ENCODE assay signal across 8 mouse cellular contexts in genomic region chr19:6376255-6376564, GRCm38 (mm10). TPM values are rescaled to one million over a fixed set of nuclear protein-coding genes. Genes with fewer than 3 reads are reported as not detected.
DNase-seq lines count a peak whose midpoint lies in the region; ATAC-seq and TF ChIP-seq lines count a peak whose summit lies in the region.

No protein-coding gene starts in this region.

- peaks cover 14% of the 10 kb centered on the region; the same call in 1 of the 2 replicates for H3K4me1 ChIP-seq in forebrain, embryonic 12.5 days
- H3K4me1 ChIP-seq in forebrain, embryonic 15.5 days = 0 out of 2 replicates have a peak, but pooled peaks cover 6% of the 10 kb centered on the region
- H3K4me1 ChIP-seq in liver, embryonic 11.5 days (replicated peaks; ENCODE audit: control insufficient read depth, insufficient read depth, low read length) = no peaks in the 10 kb centered on the region; the same call in 1 of the 2 replicates
- H3K4me1 ChIP-seq in MEL (ENCODE audit: control insufficient read depth in 1 of 2, insufficient read depth in 2 of 2, low read length in 2 of 2) = no peaks in the 10 kb centered on the region
- H3K4me1 ChIP-seq in liver, postnatal 0 days (ENCODE audit: insufficient read depth) = no peaks in the 10 kb centered on the region

- no peak for TF ChIP-seq EP300 in MEL (IDR thresholded peaks at IDR 0.05; ENCODE audit: low read depth in 1 of 2, low read length in 2 of 2)
- TF ChIP-seq EP300 in liver, postnatal 0 days (IDR thresholded peaks at IDR 0.05; ENCODE audit: low read depth) = no peak

- no peak for TF ChIP-seq RAD21 in MEL (IDR thresholded peaks at IDR 0.05; ENCODE audit: low read depth, low read length)

- 70% methylated on average over 14 of the region's 14 CpGs for WGBS in forebrain, embryonic 12.5 days
- WGBS in forebrain, embryonic 15.5 days = 77% methylated on average over 14 of the region's 14 CpGs
- 79% methylated on average over 14 of the region's 14 CpGs for WGBS in liver, embryonic 11.5 days
- WGBS in liver, postnatal 0 days (ENCODE audit: insufficient replicate concordance) = 83% methylated on average over 14 of the region's 14 CpGs

- TF ChIP-seq CTCF in MEL (IDR thresholded peaks at IDR 0.05 in 2 of 3, conservative IDR thresholded peaks at IDR 0.05 in 1 of 3; ENCODE audit: control insufficient read depth in 1 of 3, insufficient read depth in 1 of 3, low read depth in 2 of 3, low read length in 3 of 3, poor library complexity in 1 of 3, severe bottlenecking in 1 of 3) = peak; percentile 51 to 78 (median 54)
- peak; percentile 74 for TF ChIP-seq CTCF in liver, postnatal 0 days (IDR thresholded peaks at IDR 0.05; ENCODE audit: low read depth)

- no peak overlapping the region for H3K27ac ChIP-seq in forebrain, embryonic 12.5 days
- no peak overlapping the region for H3K27ac ChIP-seq in forebrain, embryonic 15.5 days (replicated peaks)
- H3K27ac ChIP-seq in liver, embryonic 11.5 days (ENCODE audit: low read depth, low read length) = no peak overlapping the region
- no peak overlapping the region for H3K27ac ChIP-seq in MEL (ENCODE audit: control insufficient read depth, low read depth, low read length)
- H3K27ac ChIP-seq in liver, postnatal 0 days (ENCODE audit: low read depth) = no peak overlapping the region

- peak; percentile 55 for DNase-seq in liver
- no peak for DNase-seq in liver, embryonic 11.5 days (ENCODE audit: low spot score)
- no peak for DNase-seq in MEL (ENCODE audit: low read depth, low spot score)
- DNase-seq in liver, postnatal 0 days = peak; percentile 72
- DNase-seq in frontal cortex, postnatal 36 days (ENCODE audit: low spot score in 2 of 2) = no peak

- peaks cover 86% of the 10 kb centered on the region for H3K36me3 ChIP-seq in forebrain, embryonic 12.5 days (replicated peaks)
- H3K36me3 ChIP-seq in forebrain, embryonic 15.5 days = peaks cover 76% of the 10 kb centered on the region
- H3K36me3 ChIP-seq in liver, embryonic 11.5 days (ENCODE audit: control insufficient read depth, insufficient read depth, low read length) = peaks cover 71% of the 10 kb centered on the region
- peaks cover 10 to 24% of the 10 kb centered on the region in 2 experiments for H3K36me3 ChIP-seq in MEL (ENCODE audit: control insufficient read depth in 1 of 2, insufficient read depth in 2 of 2, low read length in 2 of 2)
- H3K36me3 ChIP-seq in liver, postnatal 0 days (replicated peaks; ENCODE audit: insufficient read depth, low read length) = peaks cover 77% of the 10 kb centered on the region

- ATAC-seq in forebrain, embryonic 12.5 days (ENCODE audit: low FRiP score) = 0 out of 2 replicates have a peak, but pooled peaks have one; percentile 7
- no peak for ATAC-seq in forebrain, embryonic 15.5 days (replicated peaks)
- no peak for ATAC-seq in liver, embryonic 11.5 days (replicated peaks; ENCODE audit: low FRiP score)
- peak; percentile 31 for ATAC-seq in common myeloid progenitor, adult 5-6 weeks (replicated peaks; ENCODE audit: low read depth, poor library complexity, severe bottlenecking)
- no peak; the same call in 1 of the 2 replicates for ATAC-seq in liver, postnatal 0 days

- H3K79me2 ChIP-seq in MEL (ENCODE audit: control insufficient read depth, insufficient read depth, low read length, poor library complexity) = peaks cover 3% of the 10 kb centered on the region; the same call in 1 of the 2 replicates

- no peak for TF ChIP-seq POLR2A in MEL (IDR thresholded peaks at IDR 0.05; ENCODE audit: control insufficient read depth in 1 of 2, insufficient read depth in 1 of 2, low read depth in 1 of 2, low read length in 2 of 2, poor library complexity in 1 of 2)

- no peak overlapping the region for H3K4me3 ChIP-seq in forebrain, embryonic 12.5 days (replicated peaks)
- H3K4me3 ChIP-seq in forebrain, embryonic 15.5 days = no peak overlapping the region
- no peak overlapping the region for H3K4me3 ChIP-seq in liver, embryonic 11.5 days (ENCODE audit: low read depth, low read length)
- no peak overlapping the region for H3K4me3 ChIP-seq in MEL (ENCODE audit: control insufficient read depth in 1 of 2, insufficient read depth in 1 of 2, low read depth in 2 of 2, low read length in 2 of 2)
- H3K4me3 ChIP-seq in liver, postnatal 0 days (ENCODE audit: low read depth, low read length) = no peak overlapping the region

- no peaks in the 10 kb centered on the region for H3K27me3 ChIP-seq in forebrain, embryonic 12.5 days
- no peaks in the 10 kb centered on the region for H3K27me3 ChIP-seq in forebrain, embryonic 15.5 days
- no peaks in the 10 kb centered on the region for H3K27me3 ChIP-seq in liver, embryonic 11.5 days (replicated peaks; ENCODE audit: control insufficient read depth, insufficient read depth, low read length)
- no peaks in the 10 kb centered on the region for H3K27me3 ChIP-seq in MEL (ENCODE audit: control insufficient read depth in 1 of 2, insufficient read depth in 2 of 2, low read length in 2 of 2)
- no peaks in the 10 kb centered on the region for H3K27me3 ChIP-seq in liver, postnatal 0 days (ENCODE audit: insufficient read depth, low read length)

- H3K9me3 ChIP-seq in forebrain, embryonic 12.5 days = no peaks in the 10 kb centered on the region
- no peaks in the 10 kb centered on the region for H3K9me3 ChIP-seq in forebrain, embryonic 15.5 days
- H3K9me3 ChIP-seq in liver, embryonic 11.5 days (ENCODE audit: control insufficient read depth, low read length) = no peaks in the 10 kb centered on the region
- no peaks in the 10 kb centered on the region for H3K9me3 ChIP-seq in MEL (replicated peaks; ENCODE audit: insufficient read depth, low read length)
- H3K9me3 ChIP-seq in liver, postnatal 0 days (ENCODE audit: low read length) = no peaks in the 10 kb centered on the region

- H3K9ac ChIP-seq in forebrain, embryonic 12.5 days = no peak overlapping the region
- no peak overlapping the region for H3K9ac ChIP-seq in forebrain, embryonic 15.5 days (replicated peaks)
- H3K9ac ChIP-seq in liver, embryonic 11.5 days (ENCODE audit: low read depth, low read length) = no peak overlapping the region
- H3K9ac ChIP-seq in MEL (ENCODE audit: control insufficient read depth, low read depth, low read length, poor library complexity, severe bottlenecking) = no peak overlapping the region
- no peak overlapping the region for H3K9ac ChIP-seq in liver, postnatal 0 days (replicated peaks)

- H3K4me2 ChIP-seq in forebrain, embryonic 12.5 days = no peak overlapping the region
- H3K4me2 ChIP-seq in forebrain, embryonic 15.5 days (replicated peaks) = no peak overlapping the region
- no peak overlapping the region for H3K4me2 ChIP-seq in liver, embryonic 11.5 days
- no peak overlapping the region for H3K4me2 ChIP-seq in liver, postnatal 0 days (ENCODE audit: low read depth, low read length)

RNA-seq across cellular contexts. Expression of gene Pygm, which starts 8.0 kb away (rescaled TPM):
- polyA plus RNA-seq in forebrain, embryonic 12.5 days (2016; fragmentation: Nextera tagmentation; extraction: Ambion mirVana) = 0.78 and 1.5 TPM in 2 replicates
- polyA plus RNA-seq in forebrain, embryonic 15.5 days (2015; fragmentation: Nextera tagmentation; extraction: Ambion mirVana) = 3.4 and 3.5 TPM in 2 replicates
- polyA plus RNA-seq in liver, embryonic 11.5 days (2014; fragmentation: Nextera tagmentation; extraction: Ambion mirVana) = 1.4 and 4.3 TPM in 2 replicates
- total RNA-seq in MEL (2012; rRNA removed) = 0.62 and 0.73 TPM in 2 replicates
- 1 to 10 TPM in 1 of 2 experiments, not detected in 1; 3.3 TPM for polyA plus RNA-seq in MEL (2012; ENCODE audit: insufficient read depth in 1 of 2, insufficient read length in 2 of 2, low read depth in 1 of 2, low replicate concordance in 2 of 2, missing spikeins in 1 of 2)
- total RNA-seq in common myeloid progenitor, adult 5-6 weeks (2017) = 0.10 and 0.87 TPM in 2 replicates
- 2.5 and 8.9 TPM in 2 replicates for polyA plus RNA-seq in liver, postnatal 0 days (2015; fragmentation: Nextera tagmentation; extraction: Ambion mirVana)

RNA-seq across cellular contexts. Expression of gene Sf1, which starts 12.7 kb away (rescaled TPM):
- polyA plus RNA-seq in forebrain, embryonic 12.5 days (2016; fragmentation: Nextera tagmentation; extraction: Ambion mirVana) = 204 and 221 TPM in 2 replicates
- polyA plus RNA-seq in forebrain, embryonic 15.5 days (2015; fragmentation: Nextera tagmentation; extraction: Ambion mirVana) = 119 and 134 TPM in 2 replicates
- 194 and 203 TPM in 2 replicates for polyA plus RNA-seq in liver, embryonic 11.5 days (2014; fragmentation: Nextera tagmentation; extraction: Ambion mirVana)
- total RNA-seq in MEL (2012; rRNA removed) = 65.7 and 71.9 TPM in 2 replicates
- polyA plus RNA-seq in MEL (2012; ENCODE audit: insufficient read depth in 1 of 2, insufficient read length in 2 of 2, low read depth in 1 of 2, low replicate concordance in 2 of 2, missing spikeins in 1 of 2) = 100 to 1,000 TPM; 211 to 245 TPM
- total RNA-seq in common myeloid progenitor, adult 5-6 weeks (2017) = 221 and 258 TPM in 2 replicates
- 34.6 and 35.7 TPM in 2 replicates for polyA plus RNA-seq in liver, postnatal 0 days (2015; fragmentation: Nextera tagmentation; extraction: Ambion mirVana)

RNA-seq across cellular contexts. Expression of gene Rasgrp2, which starts 22.9 kb away (rescaled TPM):
- 13.1 and 15.1 TPM in 2 replicates for polyA plus RNA-seq in forebrain, embryonic 12.5 days (2016; fragmentation: Nextera tagmentation; extraction: Ambion mirVana)
- 34.6 and 41.3 TPM in 2 replicates for polyA plus RNA-seq in forebrain, embryonic 15.5 days (2015; fragmentation: Nextera tagmentation; extraction: Ambion mirVana)
- polyA plus RNA-seq in liver, embryonic 11.5 days (2014; fragmentation: Nextera tagmentation; extraction: Ambion mirVana) = 97.6 and 105 TPM in 2 replicates
- 176 TPM in 2 replicates for total RNA-seq in MEL (2012; rRNA removed)
- 100 to 1,000 TPM in 1 of 2 experiments, not detected in 1; 233 TPM for polyA plus RNA-seq in MEL (2012; ENCODE audit: insufficient read depth in 1 of 2, insufficient read length in 2 of 2, low read depth in 1 of 2, low replicate concordance in 2 of 2, missing spikeins in 1 of 2)
- total RNA-seq in common myeloid progenitor, adult 5-6 weeks (2017) = 116 and 137 TPM in 2 replicates
- 90.7 and 93.5 TPM in 2 replicates for polyA plus RNA-seq in liver, postnatal 0 days (2015; fragmentation: Nextera tagmentation; extraction: Ambion mirVana)

RNA-seq across cellular contexts. Expression of gene Map4k2, which starts 35.3 kb away (rescaled TPM):
- polyA plus RNA-seq in forebrain, embryonic 12.5 days (2016; fragmentation: Nextera tagmentation; extraction: Ambion mirVana) = 14.4 and 15.1 TPM in 2 replicates
- polyA plus RNA-seq in forebrain, embryonic 15.5 days (2015; fragmentation: Nextera tagmentation; extraction: Ambion mirVana) = 12.7 and 14.1 TPM in 2 replicates
- polyA plus RNA-seq in liver, embryonic 11.5 days (2014; fragmentation: Nextera tagmentation; extraction: Ambion mirVana) = 12.9 and 14.2 TPM in 2 replicates
- total RNA-seq in MEL (2012; rRNA removed) = 8.0 and 10.2 TPM in 2 replicates
- 10 to 100 TPM in 1 of 2 experiments, not detected in 1; 22.3 TPM for polyA plus RNA-seq in MEL (2012; ENCODE audit: insufficient read depth in 1 of 2, insufficient read length in 2 of 2, low read depth in 1 of 2, low replicate concordance in 2 of 2, missing spikeins in 1 of 2)
- 18.7 and 46.1 TPM in 2 replicates for total RNA-seq in common myeloid progenitor, adult 5-6 weeks (2017)
- polyA plus RNA-seq in liver, postnatal 0 days (2015; fragmentation: Nextera tagmentation; extraction: Ambion mirVana) = 5.6 and 5.7 TPM in 2 replicates

RNA-seq across cellular contexts. Expression of gene Men1, which starts 41.4 kb away (rescaled TPM):
- 97.1 and 107 TPM in 2 replicates for polyA plus RNA-seq in forebrain, embryonic 12.5 days (2016; fragmentation: Nextera tagmentation; extraction: Ambion mirVana)
- 94.6 and 97.7 TPM in 2 replicates for polyA plus RNA-seq in forebrain, embryonic 15.5 days (2015; fragmentation: Nextera tagmentation; extraction: Ambion mirVana)
- polyA plus RNA-seq in liver, embryonic 11.5 days (2014; fragmentation: Nextera tagmentation; extraction: Ambion mirVana) = 53.8 and 59.7 TPM in 2 replicates
- total RNA-seq in MEL (2012; rRNA removed) = 37.7 and 39.4 TPM in 2 replicates
- 100 to 1,000 TPM in 1 of 2 experiments, not detected in 1; 132 TPM for polyA plus RNA-seq in MEL (2012; ENCODE audit: insufficient read depth in 1 of 2, insufficient read length in 2 of 2, low read depth in 1 of 2, low replicate concordance in 2 of 2, missing spikeins in 1 of 2)
- 19.2 and 30.8 TPM in 2 replicates for total RNA-seq in common myeloid progenitor, adult 5-6 weeks (2017)
- polyA plus RNA-seq in liver, postnatal 0 days (2015; fragmentation: Nextera tagmentation; extraction: Ambion mirVana) = 10.0 and 11.1 TPM in 2 replicates

Comparison
In these comparisons a context has a peak if more than half of its experiments do, and no peak if none do; other contexts are left out.
1. ATAC-seq: peak in forebrain, embryonic 12.5 days (single experiment) and common myeloid progenitor, adult 5-6 weeks (single experiment); none in forebrain, embryonic 15.5 days (single experiment), liver, embryonic 11.5 days (single experiment) and liver, postnatal 0 days (single experiment).
2. DNase-seq: peak in liver (single experiment) and liver, postnatal 0 days (single experiment); none in liver, embryonic 11.5 days (single experiment), MEL (single experiment) and frontal cortex, postnatal 36 days (0 of 2).